Mouse (Mus musculus) urinary bladder, postnatal 25 days (tissue): Measurements from ENCODE around the gene Hbb-bs.
"Not testable (repeated sequence)": the region's sequence is repeated elsewhere in the genome, so short reads cannot be mapped to it uniquely, and the experiment has no call there.

Experiments
- DNase-seq: peaks from one replicate; pipeline ENCODE4 v3.0.0; 2022; ENCODE audit warnings: low spot score

The Hbb-bs gene

GRCm38 (mm10) chr7:103811223-103811845, 16.6 kb downstream of the Hbb-bs start:
- no peak for DNase-seq

DNA sequence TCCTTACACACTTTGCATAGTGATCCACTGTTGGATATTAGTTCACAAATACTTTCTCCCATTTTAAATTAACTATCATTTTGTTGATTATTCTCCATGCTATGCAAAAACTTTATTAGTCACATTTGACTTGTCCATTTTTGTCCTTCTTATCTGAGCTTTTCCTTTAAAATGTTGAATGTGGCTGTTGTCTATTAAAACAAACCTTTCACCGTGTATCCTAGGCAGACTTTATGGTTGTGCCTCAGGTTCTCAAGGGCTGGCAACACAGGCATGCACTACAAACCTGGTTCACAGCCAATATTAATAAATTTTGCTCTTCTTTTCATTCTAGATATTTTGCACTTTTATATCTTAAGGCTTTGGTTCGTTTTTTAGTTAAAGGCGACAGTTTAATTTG, 17.1 kb downstream of the Hbb-bs start:
- no peak for DNase-seq

- DNase-seq: no peak
Observed at GRCm38 (mm10) chr7:103810296-103810695, 17.6 kb downstream of the Hbb-bs start.

- no peak for DNase-seq
Observed at GRCm38 (mm10) chr7:103809801-103810155, 18.1 kb downstream of the Hbb-bs start.

DNA sequence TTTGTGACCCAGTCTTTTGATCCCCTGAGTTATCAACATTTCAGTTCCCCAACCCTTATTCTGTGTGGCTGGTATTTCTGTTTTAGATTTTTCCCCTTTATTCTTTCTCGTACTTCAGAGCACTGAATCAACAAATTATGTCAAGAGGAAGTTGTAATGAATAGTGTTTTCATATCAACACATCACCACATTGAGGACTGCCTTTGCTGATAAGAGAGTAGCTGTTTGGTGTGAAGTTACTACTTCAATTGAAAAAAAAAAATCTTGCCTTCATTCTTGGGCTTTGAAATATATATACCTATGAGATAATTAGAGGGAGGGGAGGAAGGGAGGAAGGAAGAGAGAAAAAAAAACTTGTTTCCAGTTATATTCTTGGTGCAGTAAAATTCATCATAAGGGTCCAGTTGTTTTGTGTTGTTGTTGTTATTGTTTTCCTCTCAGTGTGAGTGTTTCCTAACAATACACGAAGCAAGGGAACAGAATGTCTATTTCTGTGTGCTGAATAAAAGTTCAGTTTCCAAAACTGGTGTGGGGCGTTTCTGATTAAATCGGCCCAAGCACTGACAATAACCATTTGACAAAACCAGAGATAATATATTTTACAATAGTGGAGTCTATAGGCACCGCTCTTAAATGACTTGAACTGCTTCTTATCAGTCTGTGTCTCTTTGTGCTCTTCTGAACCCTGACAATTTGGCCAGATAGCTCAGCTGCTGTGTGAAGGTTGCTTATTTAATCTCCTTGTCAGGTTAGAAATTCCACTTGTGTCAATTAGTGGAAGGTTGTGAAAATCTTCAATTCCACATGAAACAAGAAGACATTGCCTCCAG, 18.7 kb downstream of the Hbb-bs start:
- no peak for DNase-seq

GRCm38 (mm10) chr7:103808120-103808519, 19.8 kb downstream of the Hbb-bs start:
- not testable (repeated sequence) for DNase-seq

DNA sequence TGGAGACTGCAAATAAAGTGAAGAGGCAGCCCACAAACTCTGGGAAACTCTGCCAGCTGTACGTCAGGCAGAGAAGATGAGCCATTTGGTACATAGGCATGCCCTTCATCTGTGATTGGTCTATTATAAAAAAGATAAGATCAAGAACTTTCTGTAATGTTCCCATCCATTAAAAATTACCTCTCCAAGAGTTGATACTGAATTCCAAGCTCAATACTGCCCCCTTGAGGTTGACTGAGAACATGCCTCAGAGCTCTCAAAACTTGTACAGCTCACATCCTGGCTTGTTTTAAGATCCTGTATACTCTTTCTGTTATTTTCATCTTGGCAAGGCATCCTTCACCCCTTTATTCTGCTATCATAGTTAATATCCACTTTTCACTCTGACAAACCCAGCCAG, 21.0 kb downstream of the Hbb-bs start:
- peak; percentile 5 for DNase-seq

DNA sequence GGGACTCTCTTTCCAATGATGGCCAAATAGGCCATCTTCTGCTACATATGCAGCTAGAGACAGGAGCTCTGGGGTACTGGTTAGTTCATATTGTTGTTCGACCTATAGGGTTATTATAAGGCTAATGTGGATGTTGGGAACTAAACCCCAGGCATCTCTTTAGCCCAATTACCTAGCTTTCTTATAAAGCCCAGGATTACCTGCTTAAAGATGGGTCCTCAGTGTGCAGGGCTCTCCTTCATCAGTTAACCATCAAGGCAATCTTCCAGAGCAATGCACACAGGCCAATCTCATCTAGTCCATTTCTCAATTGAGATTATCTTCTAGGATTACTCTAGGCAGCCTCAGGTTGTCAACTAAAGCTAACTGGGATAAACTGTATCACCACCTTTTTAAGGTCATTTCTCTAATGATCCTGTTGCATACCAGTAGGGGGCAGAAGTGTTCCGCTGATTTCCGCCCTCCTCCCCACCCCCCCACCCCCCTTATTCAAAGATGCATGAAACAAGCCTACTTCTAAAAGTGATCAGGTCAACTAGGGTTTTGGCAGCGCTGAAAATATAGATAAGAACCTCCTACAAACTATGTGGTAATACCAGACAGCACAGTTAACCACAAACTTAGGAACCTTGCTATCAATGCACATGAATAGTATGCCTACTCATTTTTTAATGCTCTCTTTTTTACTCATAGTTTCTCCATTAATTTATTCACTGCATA, 35.1 kb downstream of the Hbb-bs start:
- DNase-seq: no peak

DNA sequence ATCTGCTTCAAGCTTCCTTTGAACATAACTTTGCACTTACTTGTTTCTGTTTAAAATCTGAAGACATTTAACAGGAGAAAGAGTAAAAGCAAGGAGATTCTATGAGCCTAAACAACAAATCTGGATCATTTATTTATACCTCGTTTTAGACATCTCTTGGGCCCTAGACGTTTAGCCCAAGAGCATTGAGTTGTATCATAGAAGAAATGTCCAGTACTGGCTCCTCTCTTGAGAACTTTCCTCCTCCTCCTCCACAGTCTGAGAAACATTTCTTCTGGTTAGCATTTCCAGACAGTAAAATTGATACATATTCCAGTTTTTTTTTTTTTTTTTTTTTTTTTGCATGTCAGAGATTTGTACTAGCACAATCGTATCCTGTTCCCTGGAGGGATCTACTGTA, 36.2 kb downstream of the Hbb-bs start, which contains the start of gene Olfr67:
Gene Olfr67 (minus strand): TSS at position 101 of the 400 bp plus-strand sequence.
- no peak for DNase-seq

GRCm38 (mm10) chr7:103779598-103779997, 48.3 kb downstream of the Hbb-bs start, which contains the start of gene Olfr68:
Gene Olfr68, minus strand, starts transcription at chr7:103779698.
- DNase-seq: no peak

DNA sequence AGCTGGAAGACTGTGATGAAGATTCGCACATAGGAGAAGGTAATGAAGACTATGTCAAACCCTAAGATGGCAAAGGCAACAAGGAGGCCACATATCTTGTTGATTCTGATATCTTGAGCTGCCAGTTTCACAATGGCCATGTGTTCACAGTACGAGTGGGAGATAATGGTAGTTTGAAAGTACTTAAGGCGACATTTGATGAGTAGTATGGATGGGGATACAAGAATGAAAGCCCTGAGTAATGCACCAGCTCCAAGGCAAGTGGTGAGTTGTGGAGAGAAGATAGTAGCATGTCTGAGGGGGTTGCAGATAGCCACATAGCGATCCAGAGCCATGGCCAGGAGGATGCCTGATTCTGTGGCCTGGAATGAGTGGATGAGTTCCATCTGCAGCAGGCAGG, 50.2 kb downstream of the Hbb-bs start:
- DNase-seq: not testable (repeated sequence)
